Mouse (Mus musculus) intestine, postnatal 0 days (tissue): ENCODE data around the gene Ak3. TPM values are rescaled to one million over a fixed set of nuclear protein-coding genes. Genes with fewer than 3 reads are reported as not detected.
A peak's percentile ranks its signal among the peaks of the same experiment; 100 is the strongest.

ENCODE experiments used
- ATAC-seq: fragments of 200-750 bp; cut with Nextera tagmentation; 2 replicates; pipeline ENCODE4 v1.8.0; 2017; ENCODE audit warnings: mild to moderate bottlenecking, moderate TSS enrichment, moderate library complexity
- H3K27ac ChIP-seq: fragments of 300-500 bp; sonication (generic); 2 replicates; pipeline ENCODE4 v1.5.1; 2014; ENCODE audit warnings: mild to moderate bottlenecking, low read depth, low read length, moderate library complexity
- H3K27me3 ChIP-seq: fragments of 300-500 bp; sonication (generic); replicated peaks from 2 replicates; pipeline ENCODE4 v1.6.1; 2014; ENCODE audit warnings: low read length, mixed read lengths; ENCODE audit not compliant: control insufficient read depth, insufficient read depth
- H3K36me3 ChIP-seq: fragments of 300-500 bp; sonication (generic); 2 replicates; pipeline ENCODE4 v1.6.1; 2014; ENCODE audit warnings: mild to moderate bottlenecking, moderate library complexity; ENCODE audit not compliant: control insufficient read depth, insufficient read depth
- H3K4me1 ChIP-seq: fragments of 300-500 bp; sonication (generic); replicated peaks from 2 replicates; pipeline ENCODE4 v1.6.1; 2014; ENCODE audit warnings: antibody characterized with exemption, low read length, mixed read lengths; ENCODE audit not compliant: control insufficient read depth, insufficient read depth
- H3K4me2 ChIP-seq: fragments of 300-500 bp; sonication (generic); replicated peaks from 2 replicates; pipeline ENCODE4 v1.6.1; 2014; ENCODE audit warnings: low read depth, mild to moderate bottlenecking, moderate library complexity
- H3K4me3 ChIP-seq: fragments of 300-500 bp; sonication (generic); 2 replicates; pipeline ENCODE4 v1.5.1; 2014; ENCODE audit warnings: low read depth, low read length
- H3K9ac ChIP-seq: fragments of 300-500 bp; sonication (generic); 2 replicates; pipeline ENCODE4 v1.6.1; 2014; ENCODE audit warnings: mild to moderate bottlenecking, low read depth, low read length
- H3K9me3 ChIP-seq: fragments of 300-500 bp; sonication (generic); 2 replicates; pipeline ENCODE4 v1.6.1; 2016; ENCODE audit warnings: mixed run types; ENCODE audit not compliant: control insufficient read depth
- CTCF ChIP-seq: sonication (generic); IDR thresholded peaks from 2 replicates; pipeline ENCODE4 v1.5.1; 2016; ENCODE audit warnings: low read depth, mild to moderate bottlenecking, control low read depth, antibody characterized with exemption, moderate library complexity
- WGBS: fragments of 180-500 bp; shearing (Covaris S2); extraction: QIAGEN DNeasy Blood & Tissue Kit; methylation state at CpG from one replicate; pipeline ENCODE4 v1.1.7; 2014; 5-methylcytosine and 5-hydroxymethylcytosine counted together
- polyA plus RNA-seq: library from polyadenylated mRNA; unstranded; fragments of >200 nt; fragmentation: Nextera tagmentation; extraction: Ambion mirVana; gene quantifications from 2 replicates; pipeline ENCODE4 v1.2.1, GENCODE M21; 2015

Gene Ak3
- polyA plus RNA-seq, 1 experiment from 2014 or later = 70.4 TPM

GRCm38 (mm10) chr19:29055469-29055868, 7.7 kb upstream of the Ak3 start:
- no peak for ATAC-seq
- Histone ChIP-seq H3K4me1 (no peaks in the 10 kb centered on the region), H3K9ac (no peak overlapping the region), H3K27me3 (no peaks in the 10 kb centered on the region), H3K27ac (no peak overlapping the region), H3K36me3 (no peaks in the 10 kb centered on the region), H3K4me2 (no peak overlapping the region), H3K4me3 (no peak overlapping the region), H3K9me3 (no peaks in the 10 kb centered on the region)
- no peak for TF ChIP-seq CTCF
- 91% methylated on average over 4 of the region's 4 CpGs for WGBS

DNA sequence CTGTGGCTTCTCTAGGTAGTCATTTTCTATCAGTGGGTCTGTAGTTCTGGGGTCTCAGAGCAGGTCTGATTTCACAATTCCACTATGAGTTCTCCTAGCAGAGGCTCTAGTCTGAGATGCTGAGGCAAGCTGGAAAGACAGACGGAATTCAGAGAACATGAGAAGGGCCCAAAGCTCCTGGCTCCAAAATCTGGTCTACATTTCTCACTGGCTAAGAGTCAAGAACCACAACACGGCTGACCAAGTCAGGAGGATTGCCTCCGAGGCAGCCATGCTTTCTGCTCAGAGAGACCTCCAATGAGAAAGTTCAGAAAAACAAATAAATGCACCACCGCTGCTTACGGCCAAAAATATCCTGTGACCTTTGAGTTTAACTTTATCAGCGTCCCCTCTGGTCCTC, 6.8 kb upstream of the Ak3 start:
- Histone ChIP-seq H3K4me1 (no peaks in the 10 kb centered on the region), H3K9me3 (no peaks in the 10 kb centered on the region), H3K27me3 (no peaks in the 10 kb centered on the region), H3K4me3 (no peak overlapping the region), H3K36me3 (no peaks in the 10 kb centered on the region), H3K9ac (no peak overlapping the region), H3K27ac (no peak overlapping the region), H3K4me2 (no peak overlapping the region)
- no peak for TF ChIP-seq CTCF
- WGBS = 56% methylated on average over 6 of the region's 6 CpGs
- ATAC-seq = no peak

DNA sequence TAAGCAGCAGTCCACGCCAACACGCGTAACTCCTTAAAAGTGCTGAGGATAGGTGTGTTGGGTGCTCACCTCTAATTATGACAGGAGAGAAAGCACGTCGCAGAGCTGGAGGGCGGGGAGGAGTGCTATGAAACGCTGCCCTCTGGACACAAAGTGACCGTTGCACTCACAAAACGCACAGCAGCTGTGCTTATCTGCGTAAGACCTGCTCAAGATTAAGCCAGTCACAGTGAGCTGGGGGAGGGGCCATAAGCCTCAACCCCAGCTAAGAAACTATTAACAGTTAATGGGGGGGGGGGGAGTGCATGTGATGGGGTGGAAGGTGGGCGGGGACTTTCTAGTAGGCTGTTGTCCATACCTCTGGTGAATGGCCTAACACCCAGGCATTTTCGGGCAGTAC, 5.0 kb upstream of the Ak3 start:
- H3K27me3 ChIP-seq = no peaks in the 10 kb centered on the region
- no peak overlapping the region for H3K9ac ChIP-seq
- WGBS = 55% methylated on average over 12 of the region's 12 CpGs
- no peak for TF ChIP-seq CTCF
- no peaks in the 10 kb centered on the region for H3K36me3 ChIP-seq
- no peak overlapping the region for H3K27ac ChIP-seq
- no peak overlapping the region for H3K4me2 ChIP-seq
- no peaks in the 10 kb centered on the region for H3K9me3 ChIP-seq
- H3K4me1 ChIP-seq = no peaks in the 10 kb centered on the region
- peak; percentile 58 for ATAC-seq
- H3K4me3 ChIP-seq = no peak overlapping the region

DNA sequence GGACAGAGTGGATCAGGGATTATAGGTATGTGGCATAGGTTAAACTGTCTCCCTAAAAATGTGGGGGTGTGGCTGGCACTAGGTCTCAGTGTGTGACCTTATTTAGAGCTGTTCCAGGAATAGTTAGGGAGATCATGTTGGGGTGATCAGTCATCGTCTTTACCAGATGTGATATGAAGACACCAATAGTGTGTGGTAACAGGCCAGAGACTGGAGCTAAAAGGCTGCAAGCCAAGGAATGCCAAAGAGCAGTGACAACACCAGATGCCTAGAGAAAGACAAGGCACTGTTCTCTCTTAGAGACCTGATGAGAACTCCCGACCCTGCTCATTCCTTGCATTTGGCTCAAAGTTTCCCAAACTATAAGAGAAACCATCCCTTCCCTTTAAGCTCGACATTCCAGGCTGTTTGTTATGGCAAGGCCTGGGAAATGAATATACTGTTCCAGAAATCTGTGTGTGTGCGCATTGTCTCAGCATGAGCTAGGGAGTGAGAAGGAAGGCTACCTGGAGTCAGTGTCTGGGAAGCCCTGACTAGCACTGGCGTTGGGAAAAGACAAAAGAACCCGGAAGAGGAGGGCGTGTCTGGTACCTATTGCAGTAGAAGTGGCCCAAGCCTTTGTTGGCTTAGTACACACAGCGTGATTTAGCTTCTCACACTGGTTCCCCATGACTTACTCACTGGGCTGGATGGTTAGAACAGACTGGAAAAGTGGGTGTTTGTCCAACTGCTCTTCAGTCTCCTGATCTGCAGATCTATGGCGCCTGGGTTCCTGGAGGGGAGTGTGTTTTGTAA, 2.6 kb upstream of the Ak3 start:
- Histone ChIP-seq H3K4me3 (no peak overlapping the region), H3K36me3 (no peaks in the 10 kb centered on the region), H3K4me2 (no peak overlapping the region), H3K27ac (no peak overlapping the region), H3K4me1 (no peaks in the 10 kb centered on the region), H3K9ac (no peak overlapping the region), H3K27me3 (no peaks in the 10 kb centered on the region), H3K9me3 (no peaks in the 10 kb centered on the region)
- 61% methylated on average over 9 of the region's 9 CpGs for WGBS
- no peak for TF ChIP-seq CTCF
- no peak for ATAC-seq

DNA sequence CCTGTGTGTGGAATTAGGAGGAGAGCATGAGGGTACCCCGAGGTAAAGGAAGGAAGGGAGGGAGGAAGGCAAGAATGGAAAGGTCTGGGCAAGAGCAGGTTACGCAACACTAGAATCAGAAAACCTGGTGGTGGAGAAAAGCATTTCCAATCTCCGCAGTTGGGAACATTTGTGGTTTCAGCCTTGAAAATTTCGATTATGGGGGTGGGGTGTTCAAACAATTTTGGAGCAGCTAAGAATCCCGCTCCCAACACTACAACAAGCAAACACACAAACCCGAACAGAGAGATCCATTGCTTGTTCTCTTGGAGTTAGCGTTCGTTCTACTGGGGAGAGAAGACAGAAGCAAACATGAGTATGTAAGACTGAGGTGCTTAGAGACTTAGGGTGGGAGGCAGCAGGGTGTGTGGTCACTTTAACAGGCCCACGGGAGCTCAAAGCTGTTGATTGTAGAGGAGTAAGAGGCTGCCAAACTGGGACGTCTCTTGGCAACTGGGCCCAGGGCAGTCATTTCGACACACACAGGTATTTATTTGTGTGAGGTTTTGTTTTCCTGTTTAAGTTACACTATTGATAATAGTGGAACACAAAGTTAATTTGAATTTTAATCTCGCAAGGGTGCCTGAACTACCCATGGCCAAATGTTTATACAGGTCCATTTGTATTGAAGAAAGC, 1.8 kb upstream of the Ak3 start:
- H3K9ac ChIP-seq = no peak overlapping the region
- no peaks in the 10 kb centered on the region for H3K36me3 ChIP-seq
- TF ChIP-seq CTCF = no peak
- H3K9me3 ChIP-seq = no peaks in the 10 kb centered on the region
- ATAC-seq = no peak
- H3K4me1 ChIP-seq = no peaks in the 10 kb centered on the region
- H3K4me3 ChIP-seq = no peak overlapping the region
- no peak overlapping the region for H3K27ac ChIP-seq
- no peak overlapping the region for H3K4me2 ChIP-seq
- 77% methylated on average over 12 of the region's 12 CpGs for WGBS
- H3K27me3 ChIP-seq = no peaks in the 10 kb centered on the region

DNA sequence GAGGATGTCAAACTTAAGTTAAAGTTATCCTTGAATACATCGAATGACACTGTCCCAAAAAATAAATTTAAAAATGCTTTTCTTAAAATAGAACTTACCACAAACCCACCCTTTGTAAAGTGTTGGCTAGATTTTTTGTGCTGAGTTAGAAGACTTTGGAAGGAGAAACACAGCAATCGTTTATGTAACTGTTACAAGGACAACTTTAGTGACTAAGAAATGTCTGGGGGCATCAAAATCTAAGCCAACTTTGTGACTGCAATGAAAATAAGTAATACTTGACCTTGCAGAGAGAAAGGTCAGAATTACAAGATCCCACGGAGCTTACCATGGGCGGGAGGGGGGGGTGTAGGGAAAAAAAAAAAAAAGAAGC, 814 bp downstream of the Ak3 start:
- peak overlapping the region; percentile 83 for H3K27ac ChIP-seq
- WGBS = 23% methylated on average over 4 of the region's 4 CpGs
- H3K27me3 ChIP-seq = no peaks in the 10 kb centered on the region
- no peak for TF ChIP-seq CTCF
- H3K9ac ChIP-seq = peak overlapping the region; percentile 75
- ATAC-seq = no peak
- peak overlapping the region; percentile 89 for H3K4me2 ChIP-seq
- H3K4me1 ChIP-seq = no peaks in the 10 kb centered on the region
- peak overlapping the region; percentile 65 for H3K4me3 ChIP-seq
- no peaks in the 10 kb centered on the region for H3K9me3 ChIP-seq
- H3K36me3 ChIP-seq = no peaks in the 10 kb centered on the region
